Mouse (Mus musculus) liver, adult 2 months (tissue): ENCODE results near the gene Gm43738.

Experiments used
- CTCF ChIP-seq: fragments of 200-500 bp; IDR thresholded peaks from 2 replicates; pipeline ENCODE4 v1.5.1; 2011; ENCODE audit warnings: low read depth, low read length, control low read depth
- POLR2A ChIP-seq: fragments of 200-500 bp; IDR thresholded peaks from 2 replicates; pipeline ENCODE4 v1.6.1; 2011; ENCODE audit warnings: low read length, control low read depth; ENCODE audit not compliant: insufficient read depth; ENCODE audit errors: extremely low read depth

DNA sequence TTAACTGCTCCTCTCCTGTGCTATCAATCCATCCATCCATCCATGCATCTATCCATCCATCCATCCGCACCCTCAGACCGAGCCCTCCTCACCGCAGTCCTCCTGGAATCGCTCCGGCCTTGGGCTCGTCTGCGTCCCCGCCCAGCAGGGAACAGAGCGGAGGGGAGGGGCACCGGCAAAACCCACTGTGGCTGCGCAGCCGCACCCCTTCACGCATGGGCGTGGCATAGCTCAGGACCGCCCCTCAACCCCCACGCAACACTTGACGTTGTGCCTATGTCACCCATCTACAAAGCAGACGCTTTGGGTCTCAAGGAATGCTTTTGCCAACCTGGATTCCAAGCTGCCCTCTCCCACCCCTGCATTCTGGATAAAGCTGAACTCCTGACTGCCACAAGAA, 7.7 kb downstream of the Gm43738 start, which contains the start of gene Rusc1:
- TF ChIP-seq CTCF (no peak), POLR2A (no peak)
